Mouse (Mus musculus): Measurements from ENCODE around the gene Epc2. TPM values are rescaled to one million over a fixed set of nuclear protein-coding genes. Genes with fewer than 3 reads are reported as not detected.

Epc2 gene
- 10 to 100 TPM; 24.6 to 24.8 TPM for total RNA-seq (2021)
- long read RNA-seq, experiment 1, result 0 reads
- long read RNA-seq, experiment 2, partial matches to known transcripts, result 1 of 2 reads
- long read RNA-seq, experiment 2, other reads (novel, unspliced or antisense), result 1 of 2 reads

- DNase-seq, result peak; percentile 87 to 88
Observed at GRCm38 (mm10) chr2:49450931-49451636, at the start of gene Epc2. TSS of gene Epc2 (plus strand) at chr2:49451486.

- no peak for DNase-seq
Observed at GRCm38 (mm10) chr2:49405954-49406353, 45.3 kb upstream of the Epc2 start.

- DNase-seq, result no peak
Observed at GRCm38 (mm10) chr2:49411685-49412084, 39.6 kb upstream of the Epc2 start.

- DNase-seq, result no peak
Observed at GRCm38 (mm10) chr2:49412576-49412975, 38.7 kb upstream of the Epc2 start.

GRCm38 (mm10) chr2:49415868-49416267, 35.4 kb upstream of the Epc2 start:
- no peak for DNase-seq

GRCm38 (mm10) chr2:49417018-49417604, 34.2 kb upstream of the Epc2 start:
- no peak for DNase-seq

- DNase-seq, result no peak
Observed at GRCm38 (mm10) chr2:49420396-49420795, 30.9 kb upstream of the Epc2 start.

- DNase-seq, result no peak
Observed at GRCm38 (mm10) chr2:49423857-49424256, 27.4 kb upstream of the Epc2 start.

- DNase-seq, result no peak
Observed at GRCm38 (mm10) chr2:49424788-49425187, 26.5 kb upstream of the Epc2 start.

GRCm38 (mm10) chr2:49426175-49426574, 25.1 kb upstream of the Epc2 start:
- no peak for DNase-seq

- DNase-seq, result no peak
Observed at GRCm38 (mm10) chr2:49431015-49431414, 20.3 kb upstream of the Epc2 start.

GRCm38 (mm10) chr2:49433211-49433610, 18.1 kb upstream of the Epc2 start:
- DNase-seq, result no peak

GRCm38 (mm10) chr2:49446238-49446637, 5.0 kb upstream of the Epc2 start:
- DNase-seq, result no peak

- no peak for DNase-seq
Observed at GRCm38 (mm10) chr2:49447586-49448475, 3.5 kb upstream of the Epc2 start.

GRCm38 (mm10) chr2:49450467-49450866, 819 bp upstream of the Epc2 start:
- no peak for DNase-seq

- peak; percentile 94 for DNase-seq
Observed at GRCm38 (mm10) chr2:49451637-49452211, 438 bp downstream of the Epc2 start.

GRCm38 (mm10) chr2:49452451-49453081, 1.3 kb downstream of the Epc2 start:
- DNase-seq, result peak; percentile 70 to 71

GRCm38 (mm10) chr2:49457797-49458196, 6.5 kb downstream of the Epc2 start:
- no peak for DNase-seq

GRCm38 (mm10) chr2:49465672-49466222, 14.5 kb downstream of the Epc2 start:
- DNase-seq, result no peak

- no peak for DNase-seq
Observed at GRCm38 (mm10) chr2:49467038-49467437, 15.8 kb downstream of the Epc2 start.

- no peak for DNase-seq
Observed at GRCm38 (mm10) chr2:49471188-49471587, 19.9 kb downstream of the Epc2 start.

Measured in adrenal gland, postnatal 36 days (tissue).